8 mouse cellular contexts compared by ENCODE assay signal in the genomic region with DNA sequence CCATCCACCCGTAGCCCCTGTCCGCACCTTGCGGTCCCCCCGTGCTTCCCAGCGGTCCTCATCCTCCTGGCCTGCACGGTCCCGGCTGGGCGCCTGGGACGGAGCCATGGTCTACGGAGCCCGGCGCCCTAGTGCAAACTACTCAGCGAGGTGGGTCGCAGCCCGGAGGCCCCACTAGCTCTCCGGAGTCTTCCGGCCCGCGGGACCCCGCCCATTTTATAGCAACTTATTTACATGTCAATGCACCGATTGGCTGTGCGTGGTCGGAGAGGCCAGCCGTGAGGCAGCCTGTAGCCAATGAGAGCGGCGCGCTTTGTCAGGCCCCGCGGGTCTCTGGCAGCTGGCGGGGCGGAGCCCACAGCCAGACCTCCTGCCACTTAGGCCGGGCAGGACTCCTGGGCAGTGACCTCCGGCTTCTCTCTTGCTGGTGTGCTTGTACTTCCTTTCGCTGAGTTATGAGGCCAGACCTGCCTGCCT. TPM values are rescaled to one million over a fixed set of nuclear protein-coding genes. Genes with fewer than 3 reads are reported as not detected.
A peak's percentile ranks its signal among the peaks of the same experiment; 100 is the strongest.
DNase-seq lines count a peak whose midpoint lies in the region; ATAC-seq and TF ChIP-seq lines count a peak whose summit lies in the region.

No protein-coding gene starts in this region.

- H3K4me1 ChIP-seq in MEL (ENCODE audit: control insufficient read depth in 1 of 2, insufficient read depth in 2 of 2, low read length in 2 of 2): peaks cover 0 to 4% of the 10 kb centered on the region in 2 experiments; a peak in 2 of 4 replicates
- peaks cover 31% of the 10 kb centered on the region for H3K4me1 ChIP-seq in forebrain, embryonic 16.5 days (replicated peaks; ENCODE audit: control insufficient read depth, insufficient read depth, low read length)
- peaks cover 4% of the 10 kb centered on the region for H3K4me1 ChIP-seq in lung, adult 2 months (ENCODE audit: control insufficient read depth, insufficient read depth, low read length)
- peaks cover 40% of the 10 kb centered on the region for H3K4me1 ChIP-seq in neural tube, embryonic 15.5 days

- TF ChIP-seq EP300 in MEL (IDR thresholded peaks at IDR 0.05; ENCODE audit: low read depth in 1 of 2, low read length in 2 of 2): no peak

- TF ChIP-seq CTCF in MEL (IDR thresholded peaks at IDR 0.05 in 2 of 3, conservative IDR thresholded peaks at IDR 0.05 in 1 of 3; ENCODE audit: control insufficient read depth in 1 of 3, insufficient read depth in 1 of 3, low read depth in 2 of 3, low read length in 3 of 3, poor library complexity in 1 of 3, severe bottlenecking in 1 of 3): no peak
- TF ChIP-seq CTCF in layer of hippocampus, adult 2 months (conservative IDR thresholded peaks at IDR 0.05): no peak
- no peak for TF ChIP-seq CTCF in lung, adult 2 months (IDR thresholded peaks at IDR 0.05; ENCODE audit: insufficient read depth, low read length)

- peak overlapping the region; percentile 98 for H3K4me2 ChIP-seq in forebrain, embryonic 16.5 days (ENCODE audit: low read length)
- H3K4me2 ChIP-seq in neural tube, embryonic 15.5 days: peak overlapping the region; percentile 98

- H3K79me2 ChIP-seq in MEL (ENCODE audit: control insufficient read depth, insufficient read depth, low read length, poor library complexity): peaks cover 3% of the 10 kb centered on the region

- no peak for TF ChIP-seq RAD21 in MEL (IDR thresholded peaks at IDR 0.05; ENCODE audit: low read depth, low read length)

- H3K27ac ChIP-seq in MEL (ENCODE audit: control insufficient read depth, low read depth, low read length): peak overlapping the region; percentile 18
- H3K27ac ChIP-seq in forebrain, embryonic 16.5 days (ENCODE audit: low read length): peak overlapping the region; percentile 96
- H3K27ac ChIP-seq in layer of hippocampus, adult 2 months: peak overlapping the region; percentile 79
- peak overlapping the region; percentile 93 for H3K27ac ChIP-seq in neural tube, embryonic 15.5 days (replicated peaks)

- peak overlapping the region; percentile 85 for H3K4me3 ChIP-seq in MEL (ENCODE audit: control insufficient read depth in 1 of 2, insufficient read depth in 1 of 2, low read depth in 2 of 2, low read length in 2 of 2)
- peak overlapping the region; percentile 80 for H3K4me3 ChIP-seq in forebrain, embryonic 16.5 days (replicated peaks; ENCODE audit: low read length)
- H3K4me3 ChIP-seq in layer of hippocampus, adult 2 months: peak overlapping the region; percentile 82
- peak overlapping the region; percentile 86 for H3K4me3 ChIP-seq in lung, adult 2 months (replicated peaks; ENCODE audit: extremely low read depth, low read depth, low read length)
- peak overlapping the region; percentile 87 for H3K4me3 ChIP-seq in neural tube, embryonic 15.5 days (replicated peaks)

- peak; percentile 86 to 89; a peak in 3 of 4 replicates for TF ChIP-seq POLR2A in MEL (IDR thresholded peaks at IDR 0.05; ENCODE audit: control insufficient read depth in 1 of 2, insufficient read depth in 1 of 2, low read depth in 1 of 2, low read length in 2 of 2, poor library complexity in 1 of 2)
- TF ChIP-seq POLR2A in lung, adult 2 months (IDR thresholded peaks at IDR 0.05; ENCODE audit: borderline replicate concordance, extremely low read depth, low read depth, low read length): peak; percentile 85; the same call in 1 of the 2 replicates

- DNase-seq in MEL (ENCODE audit: low read depth, low spot score): peak; percentile 98
- DNase-seq in cerebellum, adult 18-20 months: peak; percentile 91 to 95
- DNase-seq in heart, postnatal 36 days: peak; percentile 89 to 90
- DNase-seq in layer of hippocampus, adult 2 months (ENCODE audit: low spot score in 2 of 2): peak; percentile 87 to 92
- peak; percentile 88 for DNase-seq in lung, adult 2 months
- peak; percentile 91 for DNase-seq in testis, postnatal 10 days (ENCODE audit: low spot score)

- under 1% methylated on average over 34 of the region's 34 CpGs for WGBS in forebrain, embryonic 16.5 days
- WGBS in lung, adult 2 months: under 1% methylated on average over 34 of the region's 34 CpGs
- under 1% methylated on average over 34 of the region's 34 CpGs for WGBS in neural tube, embryonic 15.5 days

- peak overlapping the region; percentile 89 for H3K9ac ChIP-seq in MEL (ENCODE audit: control insufficient read depth, low read depth, low read length, poor library complexity, severe bottlenecking)
- peak overlapping the region; percentile 92 for H3K9ac ChIP-seq in forebrain, embryonic 16.5 days (replicated peaks; ENCODE audit: low read depth, low read length)
- H3K9ac ChIP-seq in neural tube, embryonic 15.5 days (replicated peaks): peak overlapping the region; percentile 82

- H3K9me3 ChIP-seq in MEL (replicated peaks; ENCODE audit: insufficient read depth, low read length): no peaks in the 10 kb centered on the region
- no peaks in the 10 kb centered on the region for H3K9me3 ChIP-seq in forebrain, embryonic 16.5 days (ENCODE audit: control insufficient read depth, low read length)
- H3K9me3 ChIP-seq in neural tube, embryonic 15.5 days (replicated peaks): no peaks in the 10 kb centered on the region

- H3K27me3 ChIP-seq in MEL (ENCODE audit: control insufficient read depth in 1 of 2, insufficient read depth in 2 of 2, low read length in 2 of 2): no peaks in the 10 kb centered on the region
- H3K27me3 ChIP-seq in forebrain, embryonic 16.5 days (replicated peaks; ENCODE audit: control insufficient read depth, insufficient read depth, low read length): no peaks in the 10 kb centered on the region
- no peaks in the 10 kb centered on the region for H3K27me3 ChIP-seq in neural tube, embryonic 15.5 days (replicated peaks)

- intact Hi-C loops in heart, postnatal 36 days (cut with DNase I): no loop called here

- H3K36me3 ChIP-seq in MEL (ENCODE audit: control insufficient read depth in 1 of 2, insufficient read depth in 2 of 2, low read length in 2 of 2): no peaks in the 10 kb centered on the region
- H3K36me3 ChIP-seq in forebrain, embryonic 16.5 days (ENCODE audit: control insufficient read depth, insufficient read depth): no peaks in the 10 kb centered on the region
- peaks cover 16% of the 10 kb centered on the region for H3K36me3 ChIP-seq in neural tube, embryonic 15.5 days

- ATAC-seq in forebrain, embryonic 16.5 days: peak; percentile 91
- peak; percentile 94 for ATAC-seq in neural tube, embryonic 15.5 days (ENCODE audit: low FRiP score)

TF ChIP-seq in MEL, 35 proteins besides CTCF, POLR2A, EP300 and RAD21 (continues in another document):
- TF ChIP-seq ZKSCAN1 (IDR thresholded peaks at IDR 0.05; ENCODE audit: low read depth, low read length) (no peak), ETS1 (IDR thresholded peaks at IDR 0.05; ENCODE audit: low read depth, low read length) (no peak), JUND (IDR thresholded peaks at IDR 0.05; ENCODE audit: low read depth, low read length) (no peak), RCOR1 (IDR thresholded peaks at IDR 0.05; ENCODE audit: low read depth, low read length) (no peak), MAFK (IDR thresholded peaks at IDR 0.05; ENCODE audit: borderline replicate concordance, low read depth, low read length) (no peak), MAZ (IDR thresholded peaks at IDR 0.05; ENCODE audit: low read depth, low read length) (no peak), UBTF (IDR thresholded peaks at IDR 0.05; ENCODE audit: borderline replicate concordance, insufficient read depth, low read depth, low read length) (no peak), TAL1 (IDR thresholded peaks at IDR 0.05; ENCODE audit: low read length) (no peak), NELFE (IDR thresholded peaks at IDR 0.05; ENCODE audit: low read depth, low read length) (peak; percentile 93), USF1 (IDR thresholded peaks at IDR 0.05; ENCODE audit: low read depth, low read length) (peak; percentile 53)

RNA-seq across cellular contexts. Expression of gene Hes6, which starts 0.8 kb away (rescaled TPM):
- 33.8 and 38.8 TPM in 2 replicates for total RNA-seq in MEL (2012; rRNA removed)
- 10 to 100 TPM in 1 of 2 experiments, not detected in 1; 47.9 TPM for polyA plus RNA-seq in MEL (2012; ENCODE audit: insufficient read depth in 1 of 2, insufficient read length in 2 of 2, low read depth in 1 of 2, low replicate concordance in 2 of 2, missing spikeins in 1 of 2)
- 208 and 217 TPM in 2 replicates for polyA plus RNA-seq in forebrain, embryonic 16.5 days (2015; fragmentation: Nextera tagmentation; extraction: Ambion mirVana)
- total RNA-seq in heart, postnatal 36 days (2021): 10 to 100 TPM; 18.0 to 20.1 TPM
- total RNA-seq in layer of hippocampus, adult 2 months (2021): 10 to 100 TPM; 15.4 to 15.7 TPM
- polyA plus RNA-seq in lung, adult 2 months (2012; rRNA removed): 40.5 and 54.4 TPM in 2 replicates
- 114 and 172 TPM in 2 replicates for polyA plus RNA-seq in neural tube, embryonic 15.5 days (2015; fragmentation: Nextera tagmentation; extraction: Ambion mirVana)

RNA-seq across cellular contexts. Expression of gene Ilkap, which starts 14.5 kb away (rescaled TPM):
- total RNA-seq in MEL (2012; rRNA removed): 110 and 131 TPM in 2 replicates
- polyA plus RNA-seq in MEL (2012; ENCODE audit: insufficient read depth in 1 of 2, insufficient read length in 2 of 2, low read depth in 1 of 2, low replicate concordance in 2 of 2, missing spikeins in 1 of 2): 100 to 1,000 TPM in 1 of 2 experiments, not detected in 1; 145 TPM
- polyA plus RNA-seq in forebrain, embryonic 16.5 days (2015; fragmentation: Nextera tagmentation; extraction: Ambion mirVana): 158 and 163 TPM in 2 replicates
- 10 to 100 TPM; 47.4 to 51.9 TPM for total RNA-seq in heart, postnatal 36 days (2021)
- 10 to 100 TPM; 66.6 to 67.9 TPM for total RNA-seq in layer of hippocampus, adult 2 months (2021)
- 51.6 and 57.4 TPM in 2 replicates for polyA plus RNA-seq in lung, adult 2 months (2012; rRNA removed)
- 144 and 149 TPM in 2 replicates for polyA plus RNA-seq in neural tube, embryonic 15.5 days (2015; fragmentation: Nextera tagmentation; extraction: Ambion mirVana)

RNA-seq across cellular contexts. Expression of gene Per2, which starts 46.1 kb away (rescaled TPM):
- total RNA-seq in MEL (2012; rRNA removed): 3.9 and 4.3 TPM in 2 replicates
- polyA plus RNA-seq in MEL (2012; ENCODE audit: insufficient read depth in 1 of 2, insufficient read length in 2 of 2, low read depth in 1 of 2, low replicate concordance in 2 of 2, missing spikeins in 1 of 2): 1 to 10 TPM in 1 of 2 experiments, not detected in 1; 8.3 TPM
- polyA plus RNA-seq in forebrain, embryonic 16.5 days (2015; fragmentation: Nextera tagmentation; extraction: Ambion mirVana): 5.6 and 6.3 TPM in 2 replicates
- total RNA-seq in heart, postnatal 36 days (2021): 10 to 100 TPM in 1 of 2 experiments, 1 to 10 TPM in 1; 7.9 to 13.5 TPM
- total RNA-seq in layer of hippocampus, adult 2 months (2021): 10 to 100 TPM; 21.2 to 27.5 TPM
- 6.9 and 21.0 TPM in 2 replicates for polyA plus RNA-seq in lung, adult 2 months (2012; rRNA removed)
- polyA plus RNA-seq in neural tube, embryonic 15.5 days (2015; fragmentation: Nextera tagmentation; extraction: Ambion mirVana): 4.9 and 5.3 TPM in 2 replicates

RNA-seq across cellular contexts. Expression of gene Erfe, which starts 46.8 kb away (rescaled TPM):
- 4.6 and 5.5 TPM in 2 replicates for total RNA-seq in MEL (2012; rRNA removed)
- polyA plus RNA-seq in MEL (2012; ENCODE audit: insufficient read depth in 1 of 2, insufficient read length in 2 of 2, low read depth in 1 of 2, low replicate concordance in 2 of 2, missing spikeins in 1 of 2): 1 to 10 TPM in 1 of 2 experiments, not detected in 1; 9.1 TPM
- polyA plus RNA-seq in forebrain, embryonic 16.5 days (2015; fragmentation: Nextera tagmentation; extraction: Ambion mirVana): 0.16 and 0.62 TPM in 2 replicates
- not detected for total RNA-seq in heart, postnatal 36 days (2021)
- not detected for total RNA-seq in layer of hippocampus, adult 2 months (2021)
- polyA plus RNA-seq in lung, adult 2 months (2012; rRNA removed): 0.27 and 0.40 TPM in 2 replicates
- polyA plus RNA-seq in neural tube, embryonic 15.5 days (2015; fragmentation: Nextera tagmentation; extraction: Ambion mirVana): 0.06 and 1.2 TPM in 2 replicates

Comparison
In these comparisons a context has a peak if more than half of its experiments do, and no peak if none do; other contexts are left out.
1. Peak in every context shown above with its lines: DNase-seq, ATAC-seq, H3K4me3 ChIP-seq and H3K27ac ChIP-seq.
2. H3K27ac ChIP-seq: peak in every context shown above with its lines; median percentile 96 in forebrain, embryonic 16.5 days; 93 in neural tube, embryonic 15.5 days; 79 in layer of hippocampus, adult 2 months; 18 in MEL.